Mouse (Mus musculus): ENCODE measurements around the gene Gpr19.

Gpr19 gene

DNA sequence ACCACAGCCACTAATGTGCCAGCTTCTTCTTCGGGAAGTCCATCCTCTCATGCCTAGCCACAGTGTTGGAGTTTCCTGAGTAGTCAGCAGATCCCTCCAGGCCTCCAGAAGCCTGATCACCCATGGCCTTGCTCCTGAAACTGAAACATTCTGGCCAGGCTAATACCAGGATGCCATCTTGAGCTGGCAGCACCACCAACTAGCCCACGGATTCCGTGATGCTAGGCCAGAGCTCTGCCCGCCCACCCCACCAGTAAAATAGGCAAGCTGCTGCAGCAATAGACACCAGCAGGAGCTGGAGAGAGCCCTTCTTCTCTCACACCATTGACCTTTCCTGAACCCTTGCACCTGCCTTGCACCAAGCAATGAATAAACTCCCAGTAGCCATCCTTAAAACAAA is 50.8 kb downstream of the Gpr19 start:
- no peak for DNase-seq

DNA sequence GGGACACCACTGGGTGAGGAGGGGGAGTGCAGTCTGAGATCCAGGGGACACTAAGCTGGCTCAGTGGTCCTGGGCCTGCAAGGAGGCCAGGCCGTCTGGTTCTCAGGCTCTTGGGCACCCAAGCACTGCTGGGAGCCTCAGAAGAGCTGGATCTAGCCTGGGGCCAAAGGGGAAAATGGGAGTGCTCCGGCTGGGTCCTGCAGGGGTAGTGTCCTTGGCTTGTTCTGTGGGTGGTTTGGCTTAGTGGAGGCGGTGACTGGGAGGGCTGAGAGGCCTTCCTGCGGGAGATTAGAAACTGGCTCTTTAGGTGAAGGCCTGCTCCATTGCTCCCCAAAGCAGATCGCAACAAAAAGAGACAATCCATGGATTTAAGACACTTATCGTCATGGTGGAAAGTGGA is 52.1 kb downstream of the Gpr19 start:
- no peak for DNase-seq

DNA sequence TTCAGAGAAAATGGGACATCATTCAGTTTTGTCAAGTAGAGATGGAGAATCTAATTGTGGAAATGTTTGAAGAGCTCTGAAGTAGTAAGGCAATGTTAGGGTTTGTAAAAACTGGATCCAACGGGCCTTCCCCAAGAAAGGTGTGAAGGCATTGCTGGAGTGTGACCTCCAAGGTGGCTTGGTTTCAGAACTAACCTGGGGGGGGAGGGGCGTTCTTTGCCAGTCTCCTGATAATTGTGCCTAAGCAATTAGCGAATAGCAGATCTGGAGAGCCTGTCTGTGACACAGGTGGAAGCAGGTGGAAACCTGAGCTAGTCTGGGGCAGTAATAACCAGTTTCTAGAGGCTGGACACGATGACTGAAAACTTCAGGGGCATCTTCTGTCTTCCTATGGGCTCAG is 52.7 kb downstream of the Gpr19 start:
- DNase-seq, result no peak

DNA sequence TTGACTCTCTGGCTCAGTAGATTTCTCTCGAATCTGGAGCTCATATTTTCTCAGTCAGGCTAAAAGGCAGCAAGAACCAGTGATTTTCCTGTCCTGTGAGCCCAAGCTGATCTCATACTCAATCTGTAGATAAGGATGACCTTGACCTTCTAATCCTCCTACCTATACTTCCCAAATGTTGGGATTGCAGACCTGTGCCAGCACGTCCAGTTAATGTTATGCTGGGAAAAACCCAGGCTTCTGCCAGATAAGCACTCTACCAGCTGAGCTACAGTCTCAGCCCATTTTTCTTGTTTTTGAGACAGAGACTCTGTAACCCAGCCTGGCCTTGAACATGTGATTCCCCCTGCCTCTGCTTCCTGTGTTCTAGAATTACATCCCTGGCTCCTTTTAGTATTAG is 58.0 kb downstream of the Gpr19 start:
- DNase-seq, result no peak

DNA sequence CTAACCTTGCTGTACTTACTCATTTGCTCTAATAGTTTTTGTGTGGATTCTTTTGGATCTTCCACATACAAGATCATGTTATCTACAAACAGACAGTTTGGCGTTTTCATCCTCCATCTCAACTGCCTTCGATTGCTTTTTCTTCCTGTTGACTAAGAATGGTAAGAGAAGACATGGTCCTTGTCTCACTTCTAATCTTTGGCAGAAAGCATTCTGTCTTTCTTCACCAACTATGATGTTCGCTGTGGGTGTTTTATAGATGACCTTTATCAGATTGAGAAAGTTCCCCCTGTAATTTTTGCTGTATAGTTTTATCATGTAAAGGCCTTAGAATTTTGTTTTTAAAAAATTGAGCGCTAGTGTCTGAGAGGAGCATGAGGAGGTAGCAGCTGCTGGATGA is 60.3 kb downstream of the Gpr19 start:
- DNase-seq, result no peak

DNA sequence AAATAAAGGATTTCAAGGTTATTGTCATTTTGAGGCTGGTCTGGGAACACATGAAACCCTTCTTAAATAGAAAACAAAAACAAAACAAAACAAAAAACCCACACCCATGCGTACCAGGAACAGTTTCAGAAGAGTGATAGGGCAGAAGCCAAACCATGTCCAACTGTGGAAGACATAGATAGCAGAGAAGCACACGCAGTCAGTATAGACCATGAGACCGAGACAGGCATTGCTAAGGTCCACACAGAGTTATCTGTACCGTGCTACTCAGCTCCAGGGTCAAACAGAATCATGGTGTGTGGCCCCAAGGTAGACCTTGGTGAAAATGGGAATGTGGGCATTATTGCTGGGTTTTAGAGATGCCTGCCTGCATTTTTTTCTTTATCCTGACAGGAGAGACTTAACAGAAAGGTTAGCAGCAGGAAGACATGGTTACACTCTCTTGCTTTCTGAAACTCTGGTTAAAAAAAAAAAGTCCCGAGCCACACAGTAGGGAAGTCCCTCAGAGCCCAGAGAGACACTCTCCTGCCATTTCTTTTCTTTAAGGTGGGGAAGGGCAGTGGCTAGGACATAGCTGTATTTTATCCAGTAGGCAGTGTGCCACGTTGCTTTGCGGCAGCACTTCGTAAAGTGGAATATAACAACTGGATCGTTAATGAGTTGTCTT is 63.7 kb downstream of the Gpr19 start:
- no peak for DNase-seq

DNA sequence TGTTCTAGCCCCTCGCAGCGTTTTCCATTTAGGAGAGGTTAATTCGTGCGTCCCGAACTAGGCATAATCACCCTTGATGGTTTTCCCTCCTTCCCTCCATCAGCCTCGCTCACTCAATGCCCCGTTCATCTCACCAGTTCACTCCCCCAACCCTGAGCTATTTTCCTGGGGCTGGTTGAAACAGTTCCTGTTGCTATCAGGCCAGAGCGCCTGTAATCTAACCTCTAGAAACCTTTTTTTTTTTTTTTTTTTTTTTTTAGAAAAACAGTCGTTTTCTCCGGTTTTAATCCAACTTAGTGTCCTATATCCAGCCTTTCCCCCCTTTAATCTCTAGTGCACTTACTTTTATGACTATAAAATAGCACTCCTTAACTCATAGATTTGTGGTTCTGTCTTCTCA is 67.6 kb downstream of the Gpr19 start:
- DNase-seq, result peak in 1 of 2 experiments; percentile 26

DNA sequence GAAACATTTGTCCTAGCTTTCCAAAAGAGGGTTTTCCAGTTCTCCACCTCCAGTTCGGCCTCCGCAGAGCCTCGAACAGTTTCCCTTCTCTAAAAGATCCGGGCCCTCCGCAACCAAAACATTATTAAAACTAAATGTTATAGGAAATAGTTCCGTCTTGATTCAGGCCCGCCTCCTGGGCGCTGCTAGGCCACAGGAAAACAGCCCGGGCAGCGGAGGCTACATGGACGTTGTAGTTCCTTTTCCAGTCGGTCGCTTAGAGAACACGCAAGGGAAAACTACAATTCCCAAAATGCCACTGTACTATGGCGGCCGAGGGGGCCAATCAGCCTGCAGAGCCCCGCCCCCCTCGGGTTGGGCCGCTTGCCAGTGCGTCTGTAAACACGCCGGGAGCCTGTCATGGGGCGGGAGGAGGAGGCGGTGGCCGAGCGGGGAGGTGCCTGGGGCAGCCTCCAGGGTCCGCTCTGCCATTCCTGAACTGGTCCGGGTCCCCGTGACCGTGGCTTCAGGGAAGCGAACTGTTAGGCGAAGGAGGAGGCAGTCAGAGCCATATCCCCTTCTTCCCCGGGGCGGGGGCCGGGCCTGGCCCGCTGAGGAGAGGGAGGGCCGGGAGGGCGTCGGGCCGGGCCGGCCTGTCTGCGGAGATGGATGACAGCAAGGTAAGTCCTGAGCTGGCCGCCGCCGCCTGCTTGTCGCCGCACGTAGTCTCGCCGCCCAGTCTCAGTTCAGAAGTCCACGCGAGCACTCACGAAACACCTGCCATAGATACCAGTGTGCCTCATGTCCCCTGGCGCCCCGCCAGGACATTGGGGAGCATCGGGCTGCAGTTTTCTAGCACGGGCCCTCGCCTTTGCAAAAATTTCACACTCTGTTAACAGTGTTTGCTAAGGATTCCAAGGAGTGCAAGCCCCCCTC is 68.3 kb downstream of the Gpr19 start, which contains the start of gene Crebl2:
Gene Crebl2 (plus strand): TSS at position 369 of the 915 bp plus-strand sequence.
- DNase-seq, result peak; percentile 98 to 100

DNA sequence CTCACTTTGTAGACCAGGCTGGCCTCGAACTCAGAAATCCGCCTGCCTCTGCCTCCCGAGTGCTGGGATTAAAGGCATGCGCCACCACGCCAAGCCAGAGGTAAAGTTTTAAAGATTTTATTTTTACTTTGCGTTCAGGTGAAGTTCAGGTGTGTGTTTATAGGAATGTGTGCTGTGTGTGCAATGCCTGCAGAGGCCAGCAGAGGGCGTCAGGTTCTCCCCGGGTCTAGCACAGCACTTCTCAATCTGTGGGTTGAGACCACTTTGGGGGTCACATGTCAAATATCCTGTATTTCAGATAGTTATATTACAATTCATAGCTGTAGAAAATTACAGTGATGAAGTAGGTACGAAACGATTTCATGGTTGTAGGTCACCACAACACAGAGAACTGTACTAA is 75.5 kb downstream of the Gpr19 start:
- no peak for DNase-seq

DNA sequence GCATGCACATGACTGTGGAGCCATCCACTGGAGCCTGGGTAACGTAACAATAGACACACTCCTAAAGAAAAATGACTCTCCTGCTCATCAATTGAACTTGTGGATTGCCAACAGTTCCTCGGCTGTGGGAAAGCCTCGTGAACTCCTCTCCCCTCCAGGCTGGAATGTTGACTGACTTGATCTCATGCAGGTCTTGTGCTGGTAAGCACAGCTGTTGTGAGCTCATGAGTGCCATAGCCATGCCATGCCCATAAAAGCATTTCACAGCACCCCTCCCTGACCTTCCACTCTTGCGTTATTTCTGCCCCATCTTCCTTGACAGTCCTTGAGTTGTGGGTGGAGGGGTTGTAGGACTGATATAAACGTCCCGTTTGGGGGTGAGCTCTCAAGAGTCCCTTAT is 78.0 kb downstream of the Gpr19 start:
- no peak for DNase-seq

DNA sequence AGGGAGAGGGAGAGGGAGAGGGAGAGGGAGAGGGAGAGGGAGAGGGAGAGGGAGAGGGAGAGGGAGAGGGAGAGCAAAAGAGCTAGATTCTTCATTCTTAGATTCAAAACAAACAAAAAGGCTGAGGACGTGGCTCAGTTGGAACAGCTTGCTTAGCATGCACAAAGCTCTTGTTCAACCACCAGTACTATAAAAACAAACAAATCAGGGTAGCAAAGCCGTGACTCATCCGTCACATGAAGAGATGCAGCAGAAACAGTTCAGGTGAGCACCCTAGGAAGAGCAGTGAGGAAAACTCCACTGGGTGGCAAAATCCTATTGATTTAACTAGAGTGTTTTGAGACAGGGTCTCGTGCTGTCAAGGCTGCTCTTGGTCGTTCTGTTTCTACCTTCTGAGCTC is 78.6 kb downstream of the Gpr19 start:
- no peak for DNase-seq

Measured in cerebellum, adult 18-20 months (tissue).